Mouse (Mus musculus) A20 (cell line): Measurements from ENCODE around the gene Krtap24-1.

Experiments used
- DNase-seq: peaks from one replicate; pipeline ENCODE4 v3.0.0-alpha.2; 2011; ENCODE audit warnings: low read depth, low spot score

Krtap24-1 gene

DNA sequence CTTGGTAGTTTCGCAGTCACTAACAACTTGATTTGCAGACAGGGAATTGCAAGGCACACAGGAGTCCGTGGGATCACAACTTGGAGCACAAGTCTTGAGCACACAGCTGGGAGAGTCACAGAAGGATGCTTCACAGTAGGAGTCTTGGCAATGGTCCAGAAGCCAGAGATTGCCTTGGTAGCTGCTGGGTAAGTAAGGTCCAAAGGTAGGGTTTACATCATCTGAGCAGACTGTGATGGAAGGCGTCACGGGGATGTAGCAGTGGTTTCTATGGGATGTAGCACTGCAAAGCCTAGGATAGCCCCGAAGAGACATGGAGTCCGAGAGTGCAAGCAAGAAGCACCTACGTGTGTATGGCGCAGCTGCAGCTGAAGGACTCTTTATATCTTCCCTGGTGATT is at the start of gene Krtap24-1:
Krtap24-1 (minus strand) TSS at position 358 of the 400 bp plus-strand sequence.
- no peak for DNase-seq

DNA sequence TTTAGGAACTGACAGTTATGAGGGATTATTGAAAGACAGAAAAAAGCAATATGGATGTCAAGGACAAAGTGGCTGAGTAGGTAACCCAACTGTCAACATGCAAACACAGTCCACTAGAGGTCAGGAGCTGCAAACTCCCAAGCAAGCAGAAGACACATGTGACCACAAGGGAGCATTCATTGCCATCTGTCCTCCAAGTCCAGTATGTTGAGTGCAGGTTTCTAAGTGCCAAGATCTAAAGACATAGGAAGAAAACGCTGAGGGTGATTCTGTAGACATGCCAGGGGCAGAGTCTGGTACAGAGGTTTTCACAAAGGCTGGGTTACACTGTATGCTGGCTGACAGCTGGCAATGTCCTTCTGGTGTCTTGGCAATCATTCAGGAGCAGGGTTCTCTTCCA is 45.3 kb upstream of the Krtap24-1 start:
- peak; percentile 55 for DNase-seq

DNA sequence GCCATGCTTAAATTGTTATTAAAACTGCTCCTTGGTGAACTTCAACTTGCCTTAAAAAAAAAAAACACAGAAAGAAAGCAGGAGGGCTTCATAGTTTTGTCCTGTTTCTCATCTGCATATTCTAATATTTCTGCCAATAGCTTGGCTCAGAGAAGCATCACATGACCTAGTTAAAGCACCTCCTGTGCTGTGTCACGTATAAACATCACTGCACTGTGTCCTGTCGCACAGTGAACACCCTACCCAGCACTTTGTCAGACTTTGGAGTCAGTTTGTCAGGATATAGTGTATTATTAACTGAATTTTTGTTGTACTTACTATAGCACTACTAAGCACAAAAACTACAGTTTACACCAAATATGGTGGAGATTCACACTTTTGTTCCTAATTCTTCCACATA is 39.9 kb upstream of the Krtap24-1 start:
- DNase-seq = no peak

DNA sequence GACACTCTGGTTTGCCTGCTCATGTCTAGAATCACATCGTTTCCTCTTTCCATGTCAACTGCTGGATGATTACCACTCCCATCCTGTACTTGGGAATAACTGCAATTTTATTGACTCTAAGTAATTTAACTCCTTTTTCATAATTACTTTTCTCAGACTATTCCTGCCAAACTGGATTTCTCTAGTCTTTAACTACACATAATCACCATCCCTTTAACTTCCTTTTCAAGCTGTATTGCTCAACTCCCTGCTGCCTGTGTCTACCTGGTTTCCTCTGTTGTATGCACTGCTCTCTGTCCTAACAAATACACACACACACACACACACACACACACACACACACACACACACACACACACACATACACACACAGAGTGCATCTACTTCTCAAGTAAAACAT is 39.0 kb upstream of the Krtap24-1 start:
- no peak for DNase-seq

DNA sequence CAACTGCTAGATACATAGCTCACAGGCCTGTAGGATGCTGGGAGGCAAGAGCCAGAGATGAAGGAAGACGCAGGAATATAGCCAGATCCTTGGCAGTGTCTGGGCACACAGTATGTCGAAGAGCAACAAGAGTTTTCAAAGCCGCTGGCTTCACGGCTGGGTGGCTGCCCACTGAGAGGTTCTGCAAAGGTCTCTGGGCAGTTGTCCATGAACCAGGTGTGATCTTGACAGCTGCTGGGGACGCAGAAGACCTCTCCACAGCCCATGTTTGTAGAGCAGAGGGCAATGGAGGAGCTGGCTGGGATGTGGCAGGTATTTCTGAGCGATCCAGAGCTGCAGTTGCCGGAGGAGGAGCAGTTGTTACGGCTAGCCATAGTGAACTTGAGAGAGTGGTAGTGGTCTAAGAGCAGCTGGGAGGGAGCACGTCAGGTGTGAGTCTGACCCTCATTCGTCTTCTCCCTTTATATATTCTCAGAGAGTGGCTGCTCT is 35.3 kb upstream of the Krtap24-1 start, which contains the start of gene Krtap26-1:
Krtap26-1 (minus strand) TSS at position 439 of the 489 bp plus-strand sequence.
- DNase-seq = no peak

DNA sequence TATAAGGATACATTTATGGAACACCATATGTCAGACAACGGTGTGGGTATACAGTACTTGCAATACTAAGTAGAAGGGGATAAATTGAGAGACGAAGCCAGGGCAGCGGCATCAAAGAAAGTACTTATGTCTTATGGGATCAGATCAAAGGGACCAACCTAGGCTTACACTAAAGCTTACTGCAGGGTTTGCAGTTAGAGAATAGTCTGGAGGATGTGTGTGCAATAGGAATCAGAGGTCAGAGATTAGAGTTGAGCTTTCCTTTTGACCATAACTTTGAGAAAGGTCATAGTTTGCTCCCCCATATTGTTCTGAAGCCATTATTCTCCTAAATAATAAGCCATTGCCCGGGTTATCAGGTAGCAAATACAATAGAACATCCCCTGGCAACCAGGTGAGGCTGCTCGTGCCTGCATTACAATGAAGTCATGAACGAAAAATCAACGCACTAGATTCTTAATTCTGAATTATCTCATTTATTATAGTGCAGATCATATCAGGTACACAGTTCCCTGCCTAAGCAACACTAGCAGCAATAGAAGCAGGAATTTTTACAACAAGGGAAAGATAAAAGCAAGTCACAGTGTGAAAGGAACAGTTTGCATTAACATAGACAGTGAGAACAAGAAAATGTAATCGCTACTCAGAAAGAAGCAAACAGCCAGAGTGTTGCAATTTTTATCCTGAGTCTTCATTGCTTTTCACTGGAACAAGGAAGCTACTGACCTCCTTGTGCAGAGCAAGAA is 34.5 kb upstream of the Krtap24-1 start:
- no peak for DNase-seq

DNA sequence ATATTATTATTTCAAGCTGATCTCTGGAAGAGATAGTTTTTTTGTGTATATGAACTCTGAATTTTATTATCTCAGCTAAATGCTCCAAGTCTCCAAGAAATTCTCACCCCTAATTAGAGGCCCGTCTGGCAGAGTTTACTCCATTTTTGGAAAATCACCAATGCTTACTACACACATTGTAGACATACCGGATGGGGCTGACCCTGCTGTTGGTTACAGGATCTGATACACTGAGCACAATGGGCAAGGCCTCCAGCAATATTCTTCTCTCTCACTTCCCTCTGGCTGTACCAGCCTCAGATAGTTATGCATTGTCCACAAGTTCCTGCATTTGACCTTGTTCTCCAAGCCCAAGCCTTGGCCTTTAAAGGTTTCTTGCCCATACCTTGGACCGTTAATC is 28.0 kb upstream of the Krtap24-1 start:
- DNase-seq = no peak

DNA sequence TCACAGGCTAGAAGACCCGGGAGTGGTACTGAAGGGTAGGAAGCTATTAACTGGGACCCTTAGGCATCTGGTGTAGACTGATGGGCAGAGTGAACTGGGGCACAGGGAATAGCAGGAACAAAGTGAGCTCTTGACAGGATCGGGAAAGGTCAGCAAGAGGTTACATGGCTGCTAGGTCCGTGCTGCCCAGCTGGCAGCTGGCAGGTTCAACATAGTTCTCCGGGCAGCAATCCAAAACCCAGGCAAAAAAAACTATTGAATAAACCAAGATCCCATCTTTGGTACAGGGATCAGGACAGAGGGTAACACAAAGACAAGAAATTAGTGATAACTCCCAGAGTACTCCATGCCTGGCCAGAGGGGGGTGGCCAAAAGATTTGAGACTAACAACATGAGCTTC is 23.1 kb upstream of the Krtap24-1 start:
- no peak for DNase-seq

DNA sequence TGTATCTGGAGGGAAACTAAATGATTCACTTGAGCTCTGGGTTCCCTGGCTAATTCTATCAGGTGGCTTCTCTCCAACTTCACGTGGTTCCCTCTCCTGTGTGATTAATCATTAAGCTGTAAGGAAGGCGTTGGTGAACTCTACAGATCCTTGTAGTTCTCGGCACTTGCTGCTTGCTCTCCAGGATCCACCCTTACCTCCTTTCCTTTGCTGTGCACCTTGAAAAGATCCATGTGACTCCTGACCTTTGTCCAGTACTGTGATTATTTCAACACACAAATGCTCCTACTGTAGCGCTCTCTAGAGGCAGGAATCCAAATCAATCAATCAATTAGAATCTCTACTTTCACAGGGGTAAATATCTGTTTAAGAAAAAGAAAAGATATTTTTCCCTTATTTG is 19.4 kb upstream of the Krtap24-1 start:
- DNase-seq = no peak

DNA sequence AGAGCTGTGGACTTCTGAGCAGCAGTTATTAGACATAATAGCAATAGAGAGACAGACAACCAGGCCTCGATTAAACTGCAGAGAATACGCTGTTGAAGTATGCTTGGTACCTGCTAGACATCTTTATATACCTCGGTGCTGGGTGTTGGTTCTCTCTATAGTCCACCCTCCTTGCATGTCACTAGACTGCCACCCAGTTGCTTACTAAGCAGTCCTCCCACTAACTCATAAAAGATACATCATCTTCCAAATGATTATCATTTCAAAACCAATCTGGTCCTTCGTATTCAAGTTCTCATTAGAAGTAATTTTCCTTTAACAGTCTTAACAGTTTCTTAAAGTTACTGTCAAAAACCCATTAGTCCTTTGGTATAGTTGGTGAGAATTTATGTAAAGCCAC is 15.5 kb upstream of the Krtap24-1 start, which contains the start of gene 2310079G19Rik:
2310079G19Rik (minus strand) TSS at position 101 of the 400 bp plus-strand sequence.
- DNase-seq = no peak

DNA sequence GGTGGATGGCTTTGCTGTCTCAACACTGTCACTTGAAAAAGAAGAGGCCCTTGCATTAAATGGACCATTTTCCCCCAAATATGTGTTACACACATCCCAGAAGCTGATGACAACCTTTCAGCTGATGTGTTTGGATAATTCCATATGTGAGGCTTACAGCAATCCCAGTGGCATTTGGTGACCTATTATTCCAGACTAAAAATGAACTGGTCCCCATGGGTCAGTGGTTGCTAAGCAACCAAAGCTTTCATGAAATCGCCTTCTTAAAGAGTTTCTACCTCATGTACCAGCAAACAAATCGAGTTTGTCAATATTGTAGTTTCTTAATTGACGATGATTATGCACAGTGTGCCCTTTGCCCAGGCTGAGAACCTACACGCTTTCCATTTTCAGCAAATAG is 633 bp upstream of the Krtap24-1 start:
- DNase-seq = no peak

DNA sequence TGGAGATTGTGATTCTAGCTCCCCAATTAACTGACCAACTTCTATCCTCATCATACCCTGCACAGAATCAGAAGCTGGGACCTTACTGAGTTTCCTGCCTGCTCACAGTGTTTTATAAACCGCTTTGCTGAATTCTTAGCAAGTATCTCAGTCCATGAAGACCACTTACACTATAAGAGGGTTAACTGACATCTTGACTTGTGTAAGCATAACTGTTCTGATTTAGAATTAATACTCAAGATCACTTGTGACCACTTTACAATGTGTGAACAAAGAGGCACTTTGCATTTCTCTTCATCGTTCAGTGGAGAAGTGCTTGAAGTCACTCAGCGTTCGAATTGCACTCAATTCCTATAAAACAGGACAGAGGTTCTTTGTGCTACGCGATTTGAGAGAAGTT is 7.5 kb downstream of the Krtap24-1 start:
- DNase-seq = no peak

DNA sequence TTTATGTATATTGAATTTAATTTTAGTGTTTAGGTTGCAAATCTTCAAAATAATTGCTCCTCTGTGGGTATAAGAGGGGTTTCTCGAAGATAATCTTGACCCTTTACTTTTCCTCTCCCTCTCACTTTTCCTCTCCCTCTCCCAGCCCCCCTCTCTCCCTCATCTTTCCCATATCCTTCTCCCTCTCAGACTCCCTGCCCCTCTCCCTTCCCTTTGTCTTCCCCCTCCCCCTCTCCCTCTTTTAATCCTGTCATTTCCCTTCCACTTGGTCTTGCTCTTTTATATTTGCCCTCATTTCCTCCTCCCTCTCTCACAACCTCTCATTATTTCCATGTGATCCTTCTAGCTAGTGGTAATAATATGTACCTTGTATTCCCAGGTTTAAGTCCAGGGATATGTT is 9.6 kb downstream of the Krtap24-1 start:
- DNase-seq = no peak

DNA sequence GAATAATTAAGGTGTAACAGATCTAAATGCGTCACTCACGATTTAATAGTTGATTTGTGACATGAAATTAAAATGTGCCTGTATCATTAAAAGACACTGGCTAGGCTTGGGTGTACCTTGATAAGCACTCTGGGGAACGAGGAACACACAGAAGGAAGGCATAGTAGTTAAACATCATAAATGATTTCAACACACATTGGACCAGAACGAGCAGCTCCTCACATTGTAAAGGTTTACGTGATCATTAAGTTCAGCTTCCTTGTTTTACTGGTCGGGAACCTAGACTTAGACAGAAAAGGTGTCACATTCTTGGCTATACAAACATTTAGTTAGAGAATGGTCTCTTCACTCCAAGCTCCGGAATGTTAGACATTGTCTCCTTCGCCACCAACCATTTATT is 11.8 kb downstream of the Krtap24-1 start:
- no peak for DNase-seq

DNA sequence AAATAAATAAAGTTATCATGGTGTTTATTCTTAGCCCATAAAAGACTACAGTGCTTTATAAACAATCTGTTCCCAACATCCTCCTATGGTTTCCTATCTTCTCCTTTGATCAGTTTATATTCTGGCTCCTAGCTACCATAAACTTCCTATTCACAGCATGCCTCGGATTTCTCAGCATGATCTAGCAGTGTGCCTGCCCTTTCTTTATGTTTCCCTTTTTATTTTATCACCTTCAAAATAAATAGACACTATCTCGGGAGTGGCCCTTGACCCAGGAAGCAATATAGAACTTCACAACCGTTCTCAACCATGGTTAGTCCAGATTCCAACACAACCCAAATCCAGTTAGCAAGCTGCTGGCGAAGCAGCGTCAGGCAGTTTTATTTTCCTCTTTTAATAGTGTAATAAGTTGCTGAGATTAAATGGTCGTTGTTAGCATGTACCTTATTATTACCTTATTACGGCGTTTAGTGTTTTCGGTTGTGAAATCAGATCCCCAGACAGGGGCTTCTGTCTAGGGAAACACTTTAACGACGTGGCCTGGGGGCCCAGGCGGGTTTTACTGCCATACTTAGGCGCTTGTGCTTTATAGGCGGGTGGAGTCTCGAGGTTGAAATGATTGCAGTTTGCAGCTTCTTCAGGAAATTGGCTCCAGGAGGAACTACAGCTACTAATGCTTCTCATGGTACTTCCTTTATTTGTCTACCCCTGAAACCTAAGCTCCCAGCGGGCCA is 12.4 kb downstream of the Krtap24-1 start:
- DNase-seq = no peak

DNA sequence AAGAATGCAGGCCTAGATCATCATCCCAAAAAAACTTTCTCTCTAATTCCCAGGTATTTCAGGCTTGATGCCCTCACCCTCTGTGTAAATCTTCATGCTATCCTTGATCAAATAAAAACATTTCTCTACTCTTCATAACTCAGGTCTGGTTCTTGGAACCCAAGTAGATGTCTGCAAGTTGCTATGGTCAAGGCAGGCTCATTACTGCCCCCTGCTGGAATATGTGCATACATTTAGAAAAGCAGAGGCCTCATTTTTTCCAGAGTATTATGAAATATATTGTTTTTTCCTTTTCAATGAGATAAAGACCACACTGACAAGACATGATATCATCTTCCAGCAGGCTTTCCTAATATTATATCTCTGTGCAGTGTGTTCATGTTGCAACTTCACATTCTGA is 19.3 kb downstream of the Krtap24-1 start:
- no peak for DNase-seq

DNA sequence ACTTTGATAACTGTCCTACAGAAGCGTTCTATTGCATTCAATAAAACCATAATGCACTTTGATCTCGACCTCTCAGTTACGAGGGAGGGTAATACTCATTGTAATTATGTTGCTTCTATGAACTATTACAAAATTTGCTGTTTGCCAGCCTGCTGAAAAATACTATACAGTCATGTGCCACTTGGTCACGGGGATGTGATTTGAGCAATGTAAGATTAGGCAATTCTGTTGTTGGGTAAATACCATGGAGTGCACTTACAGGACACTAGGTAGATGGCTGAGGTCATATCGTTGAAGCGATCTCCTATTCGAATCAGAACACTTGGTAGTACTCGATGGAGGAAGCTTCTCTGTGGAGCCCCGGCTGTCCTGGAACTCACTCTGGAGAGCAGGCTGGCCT is 28.7 kb downstream of the Krtap24-1 start:
- DNase-seq = no peak

DNA sequence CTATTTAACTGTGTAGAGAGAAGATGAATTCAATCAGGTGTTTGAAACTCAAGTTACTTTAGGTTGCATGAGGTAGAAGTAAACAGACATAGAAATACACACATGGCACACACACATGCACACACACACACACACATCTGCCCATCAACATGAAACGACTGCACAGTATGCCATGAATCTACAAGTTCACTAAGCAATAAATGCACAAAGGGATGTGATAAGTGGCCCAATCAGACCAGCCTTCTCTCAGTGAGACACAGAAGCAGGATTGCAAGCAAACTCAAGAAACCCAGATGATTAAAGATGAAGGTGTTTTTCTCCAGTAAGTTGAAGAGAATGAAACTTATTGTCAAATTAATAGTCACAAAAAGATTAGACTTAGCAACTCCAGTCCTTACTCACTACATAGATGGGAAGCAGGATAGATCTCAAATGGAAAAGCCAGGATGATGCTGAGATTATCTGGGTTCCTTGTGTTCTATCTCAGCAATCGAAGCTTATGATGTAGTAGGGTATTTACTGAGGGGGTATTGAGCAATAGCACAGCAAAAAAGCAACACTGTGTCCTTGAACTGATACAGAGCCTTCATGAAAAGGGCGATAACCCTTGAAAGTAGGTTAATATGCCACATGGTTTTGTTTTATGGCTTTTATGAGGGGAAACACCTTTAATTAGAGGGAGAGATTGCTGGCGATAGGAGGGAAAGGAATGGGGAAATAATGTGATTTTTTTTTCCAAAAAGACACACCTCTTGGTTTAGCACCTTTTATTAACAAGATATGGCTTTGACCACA is 36.0 kb downstream of the Krtap24-1 start:
- no peak for DNase-seq

DNA sequence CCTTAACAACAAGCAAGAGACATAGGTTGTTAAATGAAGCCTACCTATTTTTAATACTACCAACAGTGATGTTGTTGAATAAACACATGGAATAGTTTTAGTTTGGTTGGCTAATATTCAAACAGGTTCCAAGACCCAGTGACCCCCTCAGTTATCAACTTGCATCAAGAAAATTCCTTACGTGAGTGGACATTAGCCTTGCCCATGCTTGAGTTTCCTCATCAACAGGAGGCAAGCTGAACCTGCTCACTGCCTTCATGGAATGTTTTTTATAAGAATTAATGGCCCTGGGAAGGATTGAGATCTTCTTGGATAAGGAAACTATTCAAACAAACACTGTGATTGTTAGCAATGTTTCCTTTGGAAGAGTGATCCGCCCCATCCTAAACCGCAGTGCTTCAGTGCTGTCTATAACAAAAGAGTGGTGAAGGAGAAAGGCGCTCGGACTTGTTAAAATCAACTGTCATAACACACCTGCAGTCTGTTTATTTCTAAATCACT is 39.1 kb downstream of the Krtap24-1 start:
- no peak for DNase-seq

DNA sequence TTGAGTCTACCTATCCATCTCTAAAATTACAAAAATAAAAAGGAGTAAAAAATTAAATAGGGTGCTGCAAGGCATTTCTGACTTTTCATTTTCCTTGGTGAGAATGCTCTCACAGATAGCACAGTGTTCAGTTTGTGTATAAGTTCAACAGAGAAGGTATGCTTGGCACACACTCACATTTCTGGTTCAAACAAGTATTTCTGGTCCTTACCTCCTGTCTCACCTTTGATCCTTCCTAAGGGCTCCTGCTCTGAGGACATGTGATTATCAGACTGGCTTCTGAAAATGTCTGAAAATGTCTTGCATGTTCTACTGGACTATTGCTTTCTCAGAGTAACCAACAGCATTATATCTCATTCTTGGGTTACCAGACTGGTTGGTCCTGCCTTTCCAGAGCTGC is 41.9 kb downstream of the Krtap24-1 start:
- DNase-seq = no peak

DNA sequence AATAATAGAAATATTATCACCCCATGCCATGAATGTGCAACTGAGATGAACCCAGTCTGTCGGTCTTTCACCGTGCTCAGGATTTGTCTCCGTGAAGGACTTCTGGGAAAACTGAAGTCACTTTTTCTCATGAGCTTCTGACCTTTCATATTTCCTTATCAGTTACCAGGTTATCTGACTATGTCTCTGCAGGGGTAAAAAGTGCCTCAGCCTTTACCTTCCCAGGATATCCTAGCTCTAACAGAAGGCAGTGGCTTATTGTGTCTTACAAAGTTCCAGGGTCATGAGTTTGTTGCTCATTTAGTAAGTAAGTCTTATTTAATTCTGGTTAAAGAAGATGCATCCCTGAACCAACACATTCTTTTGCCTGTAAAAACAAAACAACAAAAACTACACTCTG is 42.3 kb downstream of the Krtap24-1 start:
- DNase-seq = no peak

DNA sequence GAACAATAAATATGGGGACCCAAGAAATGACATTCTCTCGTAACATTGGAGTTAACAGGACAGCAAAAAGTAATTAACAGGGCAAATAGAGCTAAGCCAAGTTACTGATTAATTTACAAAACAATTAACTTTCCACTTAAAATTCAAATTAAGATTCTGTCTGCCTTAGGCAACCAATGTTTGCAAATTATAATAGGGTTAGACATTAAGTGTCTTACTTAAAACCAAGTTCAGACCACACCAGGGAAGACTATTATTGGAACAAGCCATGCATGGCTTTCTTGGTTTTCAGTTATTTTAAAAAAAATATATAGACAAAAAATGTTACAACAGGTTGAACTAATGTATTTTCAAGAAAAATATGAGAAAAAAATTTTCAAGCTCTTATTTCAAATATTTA is 43.0 kb downstream of the Krtap24-1 start:
- no peak for DNase-seq
